Mouse (Mus musculus) neural tube, embryonic 11.5 days (tissue): ENCODE measurements at regions not wholly inside any gene's neighbourhood (a gene's known extent, or its start where the extent isn't known, plus 50 kb on each side); places are given as distances from the start of the nearest gene placed in this dataset.

ENCODE experiments used
- ATAC-seq: fragments of 200-750 bp; cut with Nextera tagmentation; 2 replicates; pipeline ENCODE4 v1.8.0; 2017; ENCODE audit warnings: moderate number of reproducible peaks, mild to moderate bottlenecking, moderate TSS enrichment, moderate library complexity; ENCODE audit not compliant: insufficient read depth, low FRiP score, low TSS enrichment
- DNase-seq: peaks from one replicate; pipeline ENCODE4 v3.0.0-alpha.2; 2015; ENCODE audit warnings: low spot score
- H3K27ac ChIP-seq: fragments of 300-500 bp; sonication (generic); 2 replicates; pipeline ENCODE4 v1.5.1; 2014; ENCODE audit warnings: low read depth, mild to moderate bottlenecking, low read length
- H3K27me3 ChIP-seq: fragments of 300-500 bp; sonication (generic); 2 replicates; pipeline ENCODE4 v1.6.1; 2014; ENCODE audit warnings: mild to moderate bottlenecking, low read length, mixed read lengths; ENCODE audit not compliant: control insufficient read depth, insufficient read depth
- H3K36me3 ChIP-seq: fragments of 300-500 bp; sonication (generic); 2 replicates; pipeline ENCODE4 v1.6.1; 2014; ENCODE audit warnings: mild to moderate bottlenecking, low read length, moderate library complexity, mixed read lengths; ENCODE audit not compliant: control insufficient read depth, insufficient read depth
- H3K4me1 ChIP-seq: fragments of 300-500 bp; sonication (generic); 2 replicates; pipeline ENCODE4 v1.6.1; 2014; ENCODE audit warnings: low read length, mixed read lengths; ENCODE audit not compliant: control insufficient read depth, insufficient read depth
- H3K4me2 ChIP-seq: fragments of 300-500 bp; sonication (generic); 2 replicates; pipeline ENCODE4 v1.6.1; 2014; ENCODE audit warnings: low read depth, mild to moderate bottlenecking, moderate library complexity
- H3K4me3 ChIP-seq: fragments of 300-500 bp; sonication (generic); 2 replicates; pipeline ENCODE4 v1.5.1; 2014; ENCODE audit warnings: low read depth, low read length
- H3K9ac ChIP-seq: fragments of 300-500 bp; sonication (generic); 2 replicates; pipeline ENCODE4 v1.6.1; 2014; ENCODE audit warnings: mild to moderate bottlenecking, low read length
- H3K9me3 ChIP-seq: fragments of 300-500 bp; sonication (generic); 2 replicates; pipeline ENCODE4 v1.6.1; 2016; ENCODE audit warnings: low read length; ENCODE audit not compliant: control insufficient read depth
- WGBS: fragments of 180-500 bp; shearing (Covaris S2); extraction: QIAGEN DNeasy Blood & Tissue Kit; methylation state at CpG from one replicate; pipeline ENCODE4 v1.1.7; 2014; 5-methylcytosine and 5-hydroxymethylcytosine counted together

DNA sequence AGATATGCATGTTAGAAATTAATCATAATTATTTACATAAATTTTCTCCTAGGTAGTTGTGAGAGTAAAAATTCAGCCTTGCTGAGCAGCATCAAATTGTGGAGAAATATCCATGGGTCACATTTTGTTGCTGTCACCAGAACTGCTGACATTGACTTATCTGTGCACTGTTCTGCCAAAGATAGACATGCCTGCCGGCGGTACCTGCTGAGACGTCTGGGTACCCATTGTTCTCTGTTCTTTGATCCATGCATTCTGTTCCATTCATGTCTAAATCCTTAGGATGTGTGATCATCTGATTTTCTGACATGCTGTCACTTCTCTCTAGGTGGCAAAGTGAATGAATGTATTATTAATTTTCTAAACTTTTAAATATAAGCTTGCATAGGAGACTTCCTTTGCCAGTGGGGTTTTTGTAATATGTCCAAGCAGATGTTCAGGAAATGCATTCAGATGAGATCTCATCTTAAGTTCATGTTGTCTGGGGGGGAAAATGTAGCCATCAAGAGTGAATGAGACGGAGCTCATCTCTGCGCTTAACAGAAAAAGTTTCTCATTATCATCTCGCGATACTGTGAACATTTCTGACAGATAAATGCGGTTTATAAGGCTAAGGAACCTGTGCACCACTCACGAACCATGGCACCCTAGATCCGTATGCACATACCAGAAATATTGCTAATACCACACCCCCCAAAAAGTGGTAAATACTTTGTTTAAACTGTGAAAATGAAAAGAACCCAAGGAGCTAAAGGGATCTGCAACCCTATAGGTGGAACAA lies 391.0 kb upstream of the Slitrk5 start:
- ATAC-seq: no peak

GRCm38 (mm10) chr14:111285981-111286380 lies 388.9 kb upstream of the Slitrk5 start:
- DNase-seq: no peak
- no peaks in the 10 kb centered on the region for H3K9me3 ChIP-seq
- no peak overlapping the region for H3K4me3 ChIP-seq
- no peak overlapping the region for H3K9ac ChIP-seq
- no peak overlapping the region for H3K27ac ChIP-seq
- no peaks in the 10 kb centered on the region for H3K27me3 ChIP-seq
- no peak overlapping the region for H3K4me2 ChIP-seq
- ATAC-seq: no peak
- no peaks in the 10 kb centered on the region for H3K4me1 ChIP-seq
- 63% methylated on average over 1 of the region's 1 CpGs for WGBS
- no peaks in the 10 kb centered on the region for H3K36me3 ChIP-seq

More for the DNA sequence above, 391.0 kb upstream of the Slitrk5 start:
- H3K4me3 ChIP-seq: no peak overlapping the region
- H3K9me3 ChIP-seq: no peaks in the 10 kb centered on the region
- no peaks in the 10 kb centered on the region for H3K4me1 ChIP-seq
- no peaks in the 10 kb centered on the region for H3K27me3 ChIP-seq
- DNase-seq: no peak
- H3K9ac ChIP-seq: no peak overlapping the region
- no peak overlapping the region for H3K4me2 ChIP-seq
- WGBS: 83% methylated on average over 10 of the region's 10 CpGs
- H3K36me3 ChIP-seq: no peaks in the 10 kb centered on the region
- H3K27ac ChIP-seq: no peak overlapping the region

- H3K36me3 ChIP-seq: no peaks in the 10 kb centered on the region
- no peak overlapping the region for H3K27ac ChIP-seq
- H3K27me3 ChIP-seq: no peaks in the 10 kb centered on the region
- H3K4me1 ChIP-seq: no peaks in the 10 kb centered on the region
- no peak overlapping the region for H3K9ac ChIP-seq
- H3K4me3 ChIP-seq: no peak overlapping the region
- H3K9me3 ChIP-seq: no peaks in the 10 kb centered on the region
- no peak overlapping the region for H3K4me2 ChIP-seq
- no peak for ATAC-seq
- 89% methylated on average over 3 of the region's 3 CpGs for WGBS
- DNase-seq: no peak
Observed at GRCm38 (mm10) chr14:111295521-111295920, 379.4 kb upstream of the Slitrk5 start.

DNA sequence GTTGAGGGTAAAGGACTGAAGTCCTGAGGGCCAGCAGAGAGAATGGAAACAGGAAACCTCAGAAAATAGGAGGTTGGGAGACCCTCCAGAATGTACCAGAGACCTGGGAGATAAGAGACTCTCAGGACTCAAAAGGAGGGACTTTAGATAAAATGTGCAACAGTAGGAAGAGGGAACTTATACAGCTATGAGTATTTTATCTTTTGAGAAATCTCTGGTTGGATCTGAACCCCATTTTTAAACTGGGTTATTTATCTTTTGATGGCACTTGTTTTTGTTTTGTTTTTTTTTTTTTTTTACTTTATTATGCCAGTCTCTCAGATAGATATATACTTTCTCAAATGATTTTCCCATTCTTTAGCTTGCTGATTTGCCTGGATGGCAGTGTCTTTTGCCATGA lies 377.1 kb upstream of the Slitrk5 start:
- DNase-seq (no peak), ATAC-seq (no peak)
- no peaks in the 10 kb centered on the region for H3K4me1 ChIP-seq
- H3K27me3 ChIP-seq: no peaks in the 10 kb centered on the region
- H3K27ac ChIP-seq: no peak overlapping the region
- no peak overlapping the region for H3K4me3 ChIP-seq
- H3K9ac ChIP-seq: no peak overlapping the region
- no peaks in the 10 kb centered on the region for H3K36me3 ChIP-seq
- H3K4me2 ChIP-seq: no peak overlapping the region
- H3K9me3 ChIP-seq: no peaks in the 10 kb centered on the region

GRCm38 (mm10) chr14:111330570-111330969 lies 344.3 kb upstream of the Slitrk5 start:
- Histone ChIP-seq H3K9me3 (no peaks in the 10 kb centered on the region), H3K27me3 (no peaks in the 10 kb centered on the region), H3K4me3 (no peak overlapping the region), H3K4me2 (no peak overlapping the region), H3K9ac (no peak overlapping the region), H3K27ac (no peak overlapping the region), H3K4me1 (no peaks in the 10 kb centered on the region), H3K36me3 (no peaks in the 10 kb centered on the region)
- no peak for DNase-seq
- ATAC-seq: no peak
- 92% methylated on average over 3 of the region's 3 CpGs for WGBS

- Histone ChIP-seq H3K9ac (no peak overlapping the region), H3K27ac (no peak overlapping the region), H3K4me2 (no peak overlapping the region), H3K4me3 (no peak overlapping the region), H3K27me3 (no peaks in the 10 kb centered on the region), H3K4me1 (no peaks in the 10 kb centered on the region), H3K36me3 (no peaks in the 10 kb centered on the region), H3K9me3 (no peaks in the 10 kb centered on the region)
- ATAC-seq (no peak), DNase-seq (no peak)
- WGBS: 83% methylated on average over 5 of the region's 5 CpGs
Observed at GRCm38 (mm10) chr14:111353518-111353917, 321.4 kb upstream of the Slitrk5 start.

GRCm38 (mm10) chr14:111396803-111397202 lies 278.1 kb upstream of the Slitrk5 start:
- Histone ChIP-seq H3K4me2 (no peak overlapping the region), H3K9ac (no peak overlapping the region), H3K4me1 (no peaks in the 10 kb centered on the region), H3K27me3 (no peaks in the 10 kb centered on the region), H3K27ac (no peak overlapping the region), H3K4me3 (no peak overlapping the region), H3K36me3 (no peaks in the 10 kb centered on the region), H3K9me3 (no peaks in the 10 kb centered on the region)
- WGBS: 70% methylated on average over 1 of the region's 1 CpGs
- ATAC-seq: no peak
- DNase-seq: no peak

DNA sequence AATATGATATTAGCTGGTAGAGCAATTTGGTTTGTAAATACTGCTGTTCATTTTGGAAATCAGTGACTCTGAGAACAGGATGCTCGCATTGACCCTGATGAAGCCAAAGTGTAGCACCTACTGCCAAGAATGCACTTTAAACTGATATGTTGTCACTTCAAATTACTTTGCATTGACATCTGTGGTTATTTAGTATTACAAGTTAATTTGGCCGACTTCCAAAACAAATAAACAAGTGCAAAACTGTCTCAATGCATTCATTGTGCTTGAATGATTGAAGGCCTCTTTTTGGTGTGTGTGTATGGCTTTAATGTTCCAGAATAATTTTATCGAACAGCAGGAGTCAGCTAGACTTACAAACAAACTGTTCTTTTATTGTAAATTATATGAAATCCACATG lies 274.1 kb upstream of the Slitrk5 start:
- no peak for ATAC-seq
- H3K36me3 ChIP-seq: no peaks in the 10 kb centered on the region
- DNase-seq: no peak
- H3K4me3 ChIP-seq: no peak overlapping the region
- no peak overlapping the region for H3K9ac ChIP-seq
- no peak overlapping the region for H3K27ac ChIP-seq
- 75% methylated on average over 3 of the region's 3 CpGs for WGBS
- no peaks in the 10 kb centered on the region for H3K9me3 ChIP-seq
- no peak overlapping the region for H3K4me2 ChIP-seq
- H3K27me3 ChIP-seq: no peaks in the 10 kb centered on the region
- no peaks in the 10 kb centered on the region for H3K4me1 ChIP-seq

GRCm38 (mm10) chr14:111402538-111402937 lies 272.4 kb upstream of the Slitrk5 start:
- Histone ChIP-seq H3K9me3 (no peaks in the 10 kb centered on the region), H3K4me1 (no peaks in the 10 kb centered on the region), H3K9ac (no peak overlapping the region), H3K4me2 (no peak overlapping the region), H3K36me3 (no peaks in the 10 kb centered on the region), H3K27ac (no peak overlapping the region), H3K4me3 (no peak overlapping the region), H3K27me3 (no peaks in the 10 kb centered on the region)
- ATAC-seq (no peak), DNase-seq (no peak)
- WGBS: 50% methylated on average over 1 of the region's 1 CpGs
